Mouse (Mus musculus): Measurements from ENCODE around the gene Gm28308. TPM values are rescaled to one million over a fixed set of nuclear protein-coding genes. Genes with fewer than 3 reads are reported as not detected.

Gm28308 gene
- total and polyA plus RNA-seq, 3 experiments, result not detected

GRCm38 (mm10) chr6:52204050-52204752, 8.9 kb downstream of the Gm28308 start, which contains the start of gene Hoxa5:
Hoxa5 (minus strand) TSS chr6:52204587.
- Histone ChIP-seq H3K9ac (ENCODE audit: insufficient read depth, low read depth) (no peak within 1 kb of the TSS), H3K9me3 (replicated peaks; ENCODE audit: low read length) (peaks cover 49% of the 10 kb centered on the region), H3K36me3 (replicated peaks in 1 of 2; ENCODE audit: control insufficient read depth in 1 of 2, insufficient read depth in 1 of 2, low read length in 1 of 2) (peaks cover 23 to 51% of the 10 kb centered on the region in 2 experiments), H3K27ac (ENCODE audit: insufficient read depth, low read depth) (no peak within 1 kb of the TSS), H3K4me3 (replicated peaks in 1 of 3; ENCODE audit: low read depth in 2 of 3, low read length in 2 of 3, poor library complexity in 1 of 3) (no peak within 1 kb of the TSS), H3K4me2 (ENCODE audit: insufficient read depth, low read depth, poor library complexity, severe bottlenecking) (no peak within 1 kb of the TSS), H3K79me2 (replicated peaks; ENCODE audit: control insufficient read depth, extremely low read depth, insufficient read depth, poor library complexity, severe bottlenecking) (no peaks in the 10 kb centered on the region), H3K27me3 (replicated peaks) (no peaks in the 10 kb centered on the region), H3K4me1 (ENCODE audit: control insufficient read depth in 1 of 2, insufficient read depth in 2 of 2) (no peaks in the 10 kb centered on the region)
- DNase-seq (ENCODE audit: extremely low read depth), result no peak
- dilution Hi-C loops (cut with MboI; ENCODE audit: extremely low pct_ligation_motif_present, extremely low pct_unique_long_range_greater_than_20kb, low sequenced_read_pairs), result no loop called here
- TF ChIP-seq TBP (conservative IDR thresholded peaks at IDR 0.05; ENCODE audit: low read depth, low read length), result no peak
- in situ Hi-C loops (cut with MboI; ENCODE audit: low pct_ligation_motif_present, low pct_unique_long_range_greater_than_20kb, low sequenced_read_pairs), result loop anchor here (25.0 kb wide), 1 partner anchor 192 kb away; the partner anchor contains the start of gene Skap2

GRCm38 (mm10) chr6:52203371-52204049, 9.6 kb downstream of the Gm28308 start:
- no peak overlapping the region for H3K9ac ChIP-seq (ENCODE audit: insufficient read depth, low read depth)
- H3K9me3 ChIP-seq (replicated peaks; ENCODE audit: low read length), result peaks cover 44% of the 10 kb centered on the region
- H3K27me3 ChIP-seq (replicated peaks), result no peaks in the 10 kb centered on the region
- H3K27ac ChIP-seq (ENCODE audit: insufficient read depth, low read depth), result no peak overlapping the region
- H3K79me2 ChIP-seq (replicated peaks; ENCODE audit: control insufficient read depth, extremely low read depth, insufficient read depth, poor library complexity, severe bottlenecking), result no peaks in the 10 kb centered on the region
- dilution Hi-C loops (cut with MboI; ENCODE audit: extremely low pct_ligation_motif_present, extremely low pct_unique_long_range_greater_than_20kb, low sequenced_read_pairs) (no loop called here), in situ Hi-C loops (cut with MboI; ENCODE audit: low pct_ligation_motif_present, low pct_unique_long_range_greater_than_20kb, low sequenced_read_pairs) (loop anchor here (25.0 kb wide), 1 partner anchor 191 kb away; the partner anchor contains the start of gene Skap2)
- H3K4me1 ChIP-seq (ENCODE audit: control insufficient read depth in 1 of 2, insufficient read depth in 2 of 2), result no peaks in the 10 kb centered on the region
- TF ChIP-seq NELFE (IDR thresholded peaks at IDR 0.05; ENCODE audit: low read depth, low read length), result no peak
- no peak for TF ChIP-seq HCFC1 (IDR thresholded peaks at IDR 0.05; ENCODE audit: low read depth, low read length)
- TF ChIP-seq CTCF (conservative IDR thresholded peaks at IDR 0.05 in 1 of 2, IDR thresholded peaks at IDR 0.05 in 1 of 2; ENCODE audit: low read depth in 2 of 2, low read length in 2 of 2), result no peak
- TF ChIP-seq E2F4 (IDR thresholded peaks at IDR 0.05; ENCODE audit: insufficient replicate concordance, low read depth, low read length), result no peak
- no peak for TF ChIP-seq ZMIZ1 (IDR thresholded peaks at IDR 0.05; ENCODE audit: low read depth, low read length)
- no peak for TF ChIP-seq USF2 (conservative IDR thresholded peaks at IDR 0.05; ENCODE audit: low read depth, low read length)
- no peak for TF ChIP-seq TBP (conservative IDR thresholded peaks at IDR 0.05; ENCODE audit: low read depth, low read length)
- TF ChIP-seq UBTF (IDR thresholded peaks at IDR 0.05; ENCODE audit: low read depth, low read length), result no peak
- peaks cover 23 to 49% of the 10 kb centered on the region in 2 experiments for H3K36me3 ChIP-seq (replicated peaks in 1 of 2; ENCODE audit: control insufficient read depth in 1 of 2, insufficient read depth in 1 of 2, low read length in 1 of 2)
- H3K4me3 ChIP-seq (replicated peaks in 1 of 3; ENCODE audit: low read depth in 2 of 3, low read length in 2 of 3, poor library complexity in 1 of 3), result no peak overlapping the region
- DNase-seq (ENCODE audit: extremely low read depth), result no peak
- no peak overlapping the region for H3K4me2 ChIP-seq (ENCODE audit: insufficient read depth, low read depth, poor library complexity, severe bottlenecking)

GRCm38 (mm10) chr6:52203121-52203370, 10.1 kb downstream of the Gm28308 start:
- H3K27me3 ChIP-seq (replicated peaks), result no peaks in the 10 kb centered on the region
- no peak for TF ChIP-seq PAX5 (IDR thresholded peaks at IDR 0.05; ENCODE audit: low read length)
- TF ChIP-seq MEF2A (IDR thresholded peaks at IDR 0.05; ENCODE audit: borderline replicate concordance, low read depth, low read length), result no peak
- no peak for TF ChIP-seq TCF12 (IDR thresholded peaks at IDR 0.05; ENCODE audit: low read depth, low read length)
- TF ChIP-seq SMC3 (IDR thresholded peaks at IDR 0.05; ENCODE audit: low read depth, low read length), result no peak
- TF ChIP-seq JUND (conservative IDR thresholded peaks at IDR 0.05; ENCODE audit: low read depth, low read length), result no peak
- no peak for TF ChIP-seq JUN (IDR thresholded peaks at IDR 0.05; ENCODE audit: insufficient read depth, low read depth, low read length)
- no peak for TF ChIP-seq ETS1 (conservative IDR thresholded peaks at IDR 0.05; ENCODE audit: low read depth, low read length)
- no peak for TF ChIP-seq USF1 (IDR thresholded peaks at IDR 0.05; ENCODE audit: low read depth, low read length)
- TF ChIP-seq POLR2A (IDR thresholded peaks at IDR 0.05; ENCODE audit: low read depth, low read length), result no peak
- no peak for TF ChIP-seq ZMIZ1 (IDR thresholded peaks at IDR 0.05; ENCODE audit: low read depth, low read length)
- TF ChIP-seq RCOR1 (conservative IDR thresholded peaks at IDR 0.05; ENCODE audit: low read depth, low read length), result no peak
- no peak for TF ChIP-seq IRF4 (IDR thresholded peaks at IDR 0.05; ENCODE audit: low read depth, low read length)
- no peak for TF ChIP-seq ZC3H11A (IDR thresholded peaks at IDR 0.05; ENCODE audit: low read depth, low read length)
- no peak for TF ChIP-seq EP300 (IDR thresholded peaks at IDR 0.05; ENCODE audit: low read length)
- TF ChIP-seq SIN3A (IDR thresholded peaks at IDR 0.05; ENCODE audit: low read length), result no peak
- no peak for TF ChIP-seq MAX (IDR thresholded peaks at IDR 0.05; ENCODE audit: low read length)
- TF ChIP-seq MAZ (IDR thresholded peaks at IDR 0.05; ENCODE audit: low read depth, low read length), result no peak
- no peak for TF ChIP-seq ZNF384 (IDR thresholded peaks at IDR 0.05; ENCODE audit: low read depth, low read length)

More at GRCm38 (mm10) chr6:52203121-52203370, 10.1 kb downstream of the Gm28308 start:
- Histone ChIP-seq H3K9ac (ENCODE audit: insufficient read depth, low read depth) (no peak overlapping the region), H3K4me2 (ENCODE audit: insufficient read depth, low read depth, poor library complexity, severe bottlenecking) (no peak overlapping the region), H3K4me3 (replicated peaks in 1 of 3; ENCODE audit: low read depth in 2 of 3, low read length in 2 of 3, poor library complexity in 1 of 3) (no peak overlapping the region), H3K36me3 (replicated peaks in 1 of 2; ENCODE audit: control insufficient read depth in 1 of 2, insufficient read depth in 1 of 2, low read length in 1 of 2) (peaks cover 23 to 45% of the 10 kb centered on the region in 2 experiments), H3K9me3 (replicated peaks; ENCODE audit: low read length) (peaks cover 39% of the 10 kb centered on the region), H3K79me2 (replicated peaks; ENCODE audit: control insufficient read depth, extremely low read depth, insufficient read depth, poor library complexity, severe bottlenecking) (no peaks in the 10 kb centered on the region), H3K4me1 (ENCODE audit: control insufficient read depth in 1 of 2, insufficient read depth in 2 of 2) (0 out of 4 replicates have a peak, but pooled peaks cover 0 to under 1% of the 10 kb centered on the region in 2 experiments), H3K27ac (ENCODE audit: insufficient read depth, low read depth) (no peak overlapping the region)
- in situ Hi-C loops (cut with MboI; ENCODE audit: low pct_ligation_motif_present, low pct_unique_long_range_greater_than_20kb, low sequenced_read_pairs) (loop anchor here (25.0 kb wide), 1 partner anchor 191 kb away; the partner anchor contains the start of gene Skap2), dilution Hi-C loops (cut with MboI; ENCODE audit: extremely low pct_ligation_motif_present, extremely low pct_unique_long_range_greater_than_20kb, low sequenced_read_pairs) (no loop called here)
- DNase-seq (ENCODE audit: extremely low read depth), result no peak
